Mouse (Mus musculus) embryonic fibroblast, embryonic 13.5 days (primary cell): ENCODE results near the gene Kif2a.
A peak's percentile ranks its signal among the peaks of the same experiment; 100 is the strongest.

Experiments used
- CTCF ChIP-seq: IDR thresholded peaks from 2 replicates; pipeline ENCODE4 v1.5.1; 2011; ENCODE audit warnings: mild to moderate bottlenecking, control low read depth, low read length, moderate library complexity, borderline replicate concordance; ENCODE audit not compliant: insufficient read depth
- POLR2A ChIP-seq: IDR thresholded peaks from 2 replicates; pipeline ENCODE4 v1.6.1; 2011; ENCODE audit warnings: low read depth, mild to moderate bottlenecking, control low read depth, low read length, moderate library complexity

DNA sequence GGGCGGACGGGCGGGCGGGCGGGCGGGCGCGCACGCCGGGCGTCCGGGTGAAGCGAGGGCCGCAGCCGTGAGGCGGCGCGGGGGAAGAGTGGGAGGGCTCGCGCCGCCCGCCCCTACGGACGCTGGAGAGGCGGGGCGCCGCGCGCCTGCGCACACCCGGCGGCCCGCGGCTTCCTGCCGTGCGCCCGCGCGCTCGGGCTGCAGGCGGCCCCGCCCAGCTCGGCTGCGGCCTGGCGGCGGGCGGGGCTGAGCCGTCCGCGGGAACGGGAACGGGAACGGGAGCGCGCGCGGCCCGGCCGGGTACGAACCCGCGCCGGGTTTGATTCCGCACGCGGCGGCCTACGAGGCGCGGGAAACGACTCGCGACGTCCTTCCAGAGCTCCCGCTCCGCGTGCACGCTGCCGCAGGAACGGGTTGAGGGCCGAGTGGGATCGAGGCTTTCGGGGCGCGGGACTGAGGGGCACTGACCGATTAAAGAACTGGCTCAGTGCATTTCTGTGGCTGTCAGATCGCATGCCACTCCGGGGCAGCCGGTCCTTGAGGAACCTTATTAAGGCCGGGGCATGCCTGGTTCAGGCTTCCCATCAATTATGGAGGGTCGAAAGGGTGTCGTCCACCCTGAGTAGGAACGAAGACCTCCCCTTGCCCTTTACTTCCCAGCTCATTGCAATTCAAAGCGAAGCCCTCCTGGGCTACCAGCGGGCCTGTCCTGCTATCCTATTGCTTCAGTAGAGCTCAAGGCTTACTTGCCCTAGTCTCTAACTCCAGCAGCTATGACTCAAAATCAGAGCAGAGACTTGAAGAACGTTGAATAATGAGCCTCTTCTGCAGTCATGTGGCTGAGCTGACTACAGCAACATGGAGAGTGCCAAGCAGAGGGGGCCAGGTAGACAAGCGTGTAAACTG, 593 bp upstream of the Kif2a start:
- no peak for TF ChIP-seq CTCF
- peak; percentile 75 for TF ChIP-seq POLR2A
